Mouse (Mus musculus) intestine, embryonic 14.5 days (tissue): Measurements from ENCODE around the gene Plcz1. TPM values are rescaled to one million over a fixed set of nuclear protein-coding genes. Genes with fewer than 3 reads are reported as not detected.

Experiments used
- ATAC-seq: fragments of 200-750 bp; cut with Nextera tagmentation; replicated peaks from 2 replicates; pipeline ENCODE4 v1.8.0; 2017; ENCODE audit warnings: low read depth, moderate number of reproducible peaks, moderate TSS enrichment, moderate library complexity; ENCODE audit not compliant: low FRiP score, low TSS enrichment
- DNase-seq: peaks from one replicate; pipeline ENCODE4 v3.0.0-alpha.2; 2018; ENCODE audit warnings: low spot score
- H3K27ac ChIP-seq: fragments of 300-500 bp; sonication (generic); 2 replicates; pipeline ENCODE4 v1.5.1; 2014; ENCODE audit warnings: low read depth, mild to moderate bottlenecking, control low read depth
- H3K27me3 ChIP-seq: fragments of 300-500 bp; sonication (generic); replicated peaks from 2 replicates; pipeline ENCODE4 v1.6.1; 2014; ENCODE audit warnings: low read length, control low read depth; ENCODE audit not compliant: control insufficient read depth, insufficient read depth
- H3K36me3 ChIP-seq: fragments of 300-500 bp; sonication (generic); 2 replicates; pipeline ENCODE4 v1.6.1; 2014; ENCODE audit warnings: low read length, control low read depth; ENCODE audit not compliant: control insufficient read depth, insufficient read depth
- H3K4me1 ChIP-seq: fragments of 300-500 bp; sonication (generic); replicated peaks from 2 replicates; pipeline ENCODE4 v1.6.1; 2014; ENCODE audit warnings: low read length, control low read depth, mixed read lengths; ENCODE audit not compliant: control insufficient read depth, insufficient read depth
- H3K4me2 ChIP-seq: fragments of 300-500 bp; sonication (generic); 2 replicates; pipeline ENCODE4 v1.6.1; 2014; ENCODE audit warnings: low read length
- H3K4me3 ChIP-seq: fragments of 300-500 bp; sonication (generic); 2 replicates; pipeline ENCODE4 v1.5.1; 2014; ENCODE audit warnings: low read depth, low read length, control low read depth, mixed read lengths
- H3K9ac ChIP-seq: fragments of 300-500 bp; sonication (generic); 2 replicates; pipeline ENCODE4 v1.6.1; 2014; ENCODE audit warnings: mild to moderate bottlenecking, low read length
- H3K9me3 ChIP-seq: fragments of 300-500 bp; sonication (generic); 2 replicates; pipeline ENCODE4 v1.6.1; 2016; ENCODE audit warnings: low read length, control low read depth; ENCODE audit not compliant: control insufficient read depth
- WGBS: fragments of 180-500 bp; shearing (Covaris S2); extraction: QIAGEN DNeasy Blood & Tissue Kit; methylation state at CpG from one replicate; pipeline ENCODE4 v1.1.7; 2014; 5-methylcytosine and 5-hydroxymethylcytosine counted together
- polyA plus RNA-seq: library from polyadenylated mRNA; unstranded; fragments of >200 nt; fragmentation: Nextera tagmentation; extraction: Ambion mirVana; gene quantifications from 2 replicates; pipeline ENCODE4 v1.2.1, GENCODE M21; 2014

The Plcz1 gene
- polyA plus RNA-seq, 1 experiment from 2014 or later, result not detected

DNA sequence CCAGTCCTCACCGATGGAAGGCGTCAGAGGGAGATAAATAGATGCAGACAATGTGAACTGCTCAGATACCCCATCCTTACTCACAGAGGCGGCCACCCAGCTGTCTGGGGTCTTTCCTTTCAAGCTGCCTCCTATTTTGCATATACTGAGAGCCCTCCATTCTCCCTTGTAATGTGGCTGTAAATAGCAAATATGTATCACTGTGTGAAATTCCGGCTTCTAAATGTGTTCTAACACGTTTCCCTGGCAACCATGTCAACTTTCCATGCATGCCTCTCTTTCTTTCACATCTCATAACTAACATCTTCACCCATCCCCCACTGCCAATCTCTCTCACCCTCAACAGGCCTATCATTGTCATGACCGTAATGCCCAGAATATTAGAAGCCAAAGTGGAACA, 74.6 kb downstream of the Plcz1 start:
- no peak overlapping the region for H3K9ac ChIP-seq
- no peaks in the 10 kb centered on the region for H3K27me3 ChIP-seq
- no peak overlapping the region for H3K27ac ChIP-seq
- H3K4me1 ChIP-seq, result no peaks in the 10 kb centered on the region
- H3K36me3 ChIP-seq, result no peaks in the 10 kb centered on the region
- DNase-seq, result no peak
- no peak overlapping the region for H3K4me3 ChIP-seq
- WGBS, result 66% methylated on average over 6 of the region's 6 CpGs
- no peak overlapping the region for H3K4me2 ChIP-seq
- no peaks in the 10 kb centered on the region for H3K9me3 ChIP-seq
- ATAC-seq, result no peak

DNA sequence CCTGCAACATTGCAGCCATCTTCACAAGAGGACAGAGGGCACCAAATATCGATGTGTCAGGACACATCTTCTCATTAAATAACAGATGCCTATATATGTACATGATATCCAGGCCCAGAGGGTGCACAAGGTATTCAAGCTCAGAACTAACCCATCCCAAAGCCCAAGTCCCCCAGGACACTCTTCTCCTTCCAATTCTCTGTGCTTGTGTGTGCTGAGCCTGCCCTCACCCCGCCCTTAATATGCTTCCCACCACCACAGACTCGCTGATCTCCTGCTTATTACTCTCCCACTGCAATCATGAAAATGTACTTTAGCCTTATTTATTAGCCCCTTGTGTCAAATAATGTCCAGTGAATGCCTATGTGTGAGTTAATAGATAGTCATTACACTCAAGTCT, 76.4 kb downstream of the Plcz1 start:
- Histone ChIP-seq H3K27ac (no peak overlapping the region), H3K9me3 (no peaks in the 10 kb centered on the region), H3K9ac (no peak overlapping the region), H3K27me3 (no peaks in the 10 kb centered on the region), H3K4me2 (no peak overlapping the region), H3K4me1 (no peaks in the 10 kb centered on the region), H3K4me3 (no peak overlapping the region), H3K36me3 (no peaks in the 10 kb centered on the region)
- no peak for DNase-seq
- no peak for ATAC-seq
- 75% methylated on average over 3 of the region's 3 CpGs for WGBS

DNA sequence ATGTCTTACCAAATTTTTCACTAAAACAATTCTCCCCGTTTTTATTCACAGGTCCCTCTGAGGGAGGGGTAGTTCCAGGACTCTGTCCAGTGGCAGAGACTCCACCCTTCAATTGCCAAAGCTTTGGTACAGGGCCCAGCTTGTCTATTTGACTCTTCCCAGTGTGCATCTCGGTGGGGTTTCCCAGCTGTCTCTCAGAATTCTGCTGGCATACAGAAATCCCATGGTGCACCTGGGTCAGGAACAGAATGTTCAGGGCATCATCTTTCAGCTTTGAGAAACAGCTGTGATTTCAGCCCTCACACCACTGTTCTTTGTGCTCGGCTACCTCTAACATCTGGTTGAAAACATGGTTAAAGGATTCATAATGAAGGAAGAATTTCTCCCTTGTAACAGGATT, 77.5 kb downstream of the Plcz1 start:
- H3K36me3 ChIP-seq, result no peaks in the 10 kb centered on the region
- WGBS, result 64% methylated on average over 3 of the region's 3 CpGs
- H3K4me1 ChIP-seq, result no peaks in the 10 kb centered on the region
- H3K27me3 ChIP-seq, result no peaks in the 10 kb centered on the region
- no peak overlapping the region for H3K27ac ChIP-seq
- no peaks in the 10 kb centered on the region for H3K9me3 ChIP-seq
- ATAC-seq (no peak), DNase-seq (no peak)
- no peak overlapping the region for H3K9ac ChIP-seq
- no peak overlapping the region for H3K4me2 ChIP-seq
- H3K4me3 ChIP-seq, result no peak overlapping the region

DNA sequence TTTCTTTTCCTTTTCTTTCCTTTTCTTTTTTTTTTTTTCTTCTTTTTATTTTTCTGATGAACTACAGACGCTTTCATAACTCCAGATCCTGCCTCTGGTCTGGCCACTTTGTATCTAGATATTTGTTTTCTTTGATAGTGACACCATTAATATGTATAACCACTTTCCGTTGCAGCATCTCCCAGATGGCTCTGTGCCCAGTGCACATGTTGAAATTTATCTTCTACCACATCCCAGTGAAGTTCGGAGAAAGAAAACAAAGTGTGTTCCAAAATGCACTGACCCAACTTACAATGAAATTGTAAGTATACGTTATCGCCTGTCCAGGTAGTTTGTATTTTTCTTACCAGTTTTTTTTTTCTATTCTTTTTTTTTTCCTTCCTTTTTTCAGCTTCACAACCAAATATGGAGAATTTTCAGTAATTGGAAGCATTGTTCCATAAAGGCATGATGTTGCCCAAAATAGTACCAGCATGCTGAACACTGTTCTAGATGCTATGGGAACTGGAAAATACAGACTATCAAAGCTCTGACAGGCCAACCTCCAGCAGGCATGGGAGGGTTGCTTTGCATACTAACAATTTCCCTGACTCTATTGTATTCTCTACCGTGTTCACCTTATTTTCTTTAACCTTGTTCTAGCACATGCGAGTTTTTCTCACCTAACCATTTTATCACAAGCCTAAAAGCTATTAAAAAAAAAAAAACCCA, 83.6 kb downstream of the Plcz1 start:
- H3K27ac ChIP-seq, result no peak overlapping the region
- ATAC-seq, result no peak
- WGBS, result 52% methylated on average over 7 of the region's 7 CpGs

DNA sequence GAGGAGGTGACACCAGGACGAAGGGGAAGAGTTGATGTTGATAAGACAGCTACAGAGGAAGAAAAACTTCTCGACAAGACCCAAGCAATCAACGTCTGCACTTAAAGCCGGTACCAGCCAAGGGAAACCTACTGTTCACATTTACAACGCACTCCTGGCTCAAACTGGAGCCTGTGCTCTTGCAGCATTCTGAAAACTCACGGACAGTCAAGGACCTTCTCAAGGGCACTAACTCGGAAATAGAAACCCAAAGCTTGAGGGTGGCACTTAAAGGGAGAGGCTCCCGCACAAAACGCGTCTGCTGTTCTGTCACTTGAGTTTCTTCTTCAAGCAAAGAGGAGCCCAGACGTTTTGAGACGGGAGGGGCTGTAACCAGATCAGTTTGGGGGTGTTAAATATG, 87.7 kb downstream of the Plcz1 start:
- Histone ChIP-seq H3K4me1 (0 out of 2 replicates have a peak, but pooled peaks cover 2% of the 10 kb centered on the region), H3K9me3 (no peaks in the 10 kb centered on the region), H3K4me3 (no peak overlapping the region), H3K27me3 (no peaks in the 10 kb centered on the region), H3K27ac (no peak overlapping the region), H3K9ac (no peak overlapping the region), H3K4me2 (no peak overlapping the region), H3K36me3 (no peaks in the 10 kb centered on the region)
- WGBS, result 83% methylated on average over 12 of the region's 12 CpGs
- DNase-seq (no peak), ATAC-seq (no peak)

More for the DNA sequence above, 83.6 kb downstream of the Plcz1 start:
- DNase-seq, result no peak
- no peaks in the 10 kb centered on the region for H3K36me3 ChIP-seq
- 0 out of 2 replicates have a peak, but pooled peaks cover 2% of the 10 kb centered on the region for H3K4me1 ChIP-seq
- H3K27me3 ChIP-seq, result no peaks in the 10 kb centered on the region
- H3K9me3 ChIP-seq, result no peaks in the 10 kb centered on the region
- H3K4me2 ChIP-seq, result no peak overlapping the region
- H3K9ac ChIP-seq, result no peak overlapping the region
- no peak overlapping the region for H3K4me3 ChIP-seq

DNA sequence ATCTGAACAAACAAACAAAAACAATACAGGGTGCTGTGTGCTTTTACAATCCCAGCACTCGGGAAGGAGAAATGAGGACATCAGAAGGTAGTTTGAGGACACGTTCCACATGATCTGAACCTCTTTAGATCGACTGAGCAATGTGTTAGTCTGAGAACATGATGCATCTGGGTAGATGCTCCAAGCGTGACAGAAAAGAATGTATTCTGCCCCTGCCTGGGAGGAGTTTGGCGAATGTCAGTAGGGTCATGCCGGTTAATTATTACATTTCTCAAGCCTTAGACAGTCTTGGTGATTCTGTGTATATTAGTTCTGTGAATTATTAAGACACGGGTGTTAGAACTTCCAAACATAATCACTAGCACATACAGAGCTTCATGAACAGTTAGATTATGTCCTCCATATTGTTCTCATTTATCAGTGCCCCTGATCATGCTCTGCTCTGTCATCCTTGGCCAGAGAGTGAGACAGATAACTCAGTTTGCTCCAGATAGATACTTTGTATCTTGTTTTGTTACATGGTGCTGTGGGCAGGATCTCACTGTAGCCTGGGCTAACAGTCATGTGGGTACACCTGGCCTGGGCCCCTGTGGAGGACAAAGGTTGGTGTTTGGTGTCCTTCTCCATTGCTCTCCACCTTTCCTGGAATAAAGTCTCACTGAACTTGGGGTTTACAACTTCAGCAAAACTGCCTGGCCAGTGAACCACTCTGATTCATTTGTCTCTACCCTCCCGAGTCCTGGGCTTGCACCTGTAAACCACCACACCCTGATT, 94.0 kb downstream of the Plcz1 start:
- Histone ChIP-seq H3K36me3 (no peaks in the 10 kb centered on the region), H3K9ac (no peak overlapping the region), H3K4me3 (no peak overlapping the region), H3K4me1 (no peaks in the 10 kb centered on the region), H3K27ac (no peak overlapping the region), H3K4me2 (no peak overlapping the region), H3K27me3 (no peaks in the 10 kb centered on the region), H3K9me3 (no peaks in the 10 kb centered on the region)
- DNase-seq, result no peak
- 72% methylated on average over 8 of the region's 8 CpGs for WGBS
- no peak for ATAC-seq

Other genes with a start within 250 kb of the Plcz1 start
- 0.18 TPM in 1 of 2 replicates, not detected in the other for gene Capza3, start 205 bp downstream of the Plcz1 start, polyA plus RNA-seq